In genomic region chr6:31221490-31221889, GRCm38 (mm10) we compare ENCODE assay signal across 8 mouse cellular contexts.
DNase-seq lines count a peak whose midpoint lies in the region; ATAC-seq and TF ChIP-seq lines count a peak whose summit lies in the region.

No protein-coding gene starts in this region.

- H3K36me3 ChIP-seq in forebrain, embryonic 12.5 days (replicated peaks): no peaks in the 10 kb centered on the region
- H3K36me3 ChIP-seq in intestine, postnatal 0 days (ENCODE audit: control insufficient read depth, insufficient read depth): no peaks in the 10 kb centered on the region

- no peak overlapping the region for H3K9ac ChIP-seq in forebrain, embryonic 12.5 days
- no peak overlapping the region for H3K9ac ChIP-seq in intestine, postnatal 0 days (ENCODE audit: low read depth, low read length)

- peaks cover 46% of the 10 kb centered on the region for H3K4me1 ChIP-seq in forebrain, embryonic 12.5 days
- H3K4me1 ChIP-seq in intestine, postnatal 0 days (replicated peaks; ENCODE audit: control insufficient read depth, insufficient read depth, low read length): peaks cover 9% of the 10 kb centered on the region; the same call in 1 of the 2 replicates

- H3K4me3 ChIP-seq in forebrain, embryonic 12.5 days (replicated peaks): no peak overlapping the region
- no peak overlapping the region for H3K4me3 ChIP-seq in intestine, postnatal 0 days (ENCODE audit: low read depth, low read length)

- ATAC-seq in forebrain, embryonic 12.5 days (ENCODE audit: low FRiP score): no peak
- ATAC-seq in megakaryocyte, adult 5-6 weeks (ENCODE audit: poor library complexity, severe bottlenecking): peak; percentile 34; the same call in 1 of the 2 replicates
- no peak for ATAC-seq in intestine, postnatal 0 days

- DNase-seq in kidney, adult 18-20 months: peak; percentile 43
- DNase-seq in kidney, postnatal 4 days: no peak
- peak; percentile 78 for DNase-seq in CD4-positive helper T cell, adult 2 months (ENCODE audit: low read depth, low spot score)
- DNase-seq in urinary bladder, postnatal 4 days (ENCODE audit: low spot score in 2 of 2): no peak
- no peak for DNase-seq in kidney, adult 8-10 months

- H3K4me2 ChIP-seq in forebrain, embryonic 12.5 days: peak overlapping the region; percentile 27
- no peak overlapping the region for H3K4me2 ChIP-seq in intestine, postnatal 0 days (replicated peaks; ENCODE audit: low read depth)

- no peak for TF ChIP-seq CTCF in intestine, postnatal 0 days (IDR thresholded peaks at IDR 0.05; ENCODE audit: low read depth)

- no peaks in the 10 kb centered on the region for H3K9me3 ChIP-seq in forebrain, embryonic 12.5 days
- no peaks in the 10 kb centered on the region for H3K9me3 ChIP-seq in intestine, postnatal 0 days (ENCODE audit: control insufficient read depth)

- 18% methylated on average over 10 of the region's 10 CpGs for WGBS in forebrain, embryonic 12.5 days
- 27% methylated on average over 10 of the region's 10 CpGs for WGBS in intestine, postnatal 0 days

- H3K27ac ChIP-seq in forebrain, embryonic 12.5 days: no peak overlapping the region
- no peak overlapping the region for H3K27ac ChIP-seq in intestine, postnatal 0 days (ENCODE audit: low read depth, low read length)

- peaks cover 68% of the 10 kb centered on the region for H3K27me3 ChIP-seq in forebrain, embryonic 12.5 days
- peaks cover 50% of the 10 kb centered on the region for H3K27me3 ChIP-seq in intestine, postnatal 0 days (replicated peaks; ENCODE audit: control insufficient read depth, insufficient read depth, low read length)

Comparison
In these comparisons a context has a peak if more than half of its experiments do, and no peak if none do; other contexts are left out.
1. DNase-seq: peak in kidney, adult 18-20 months (single experiment) and CD4-positive helper T cell, adult 2 months (single experiment); none in kidney, postnatal 4 days (0 of 2), urinary bladder, postnatal 4 days (0 of 2) and kidney, adult 8-10 months (0 of 2).